Mouse (Mus musculus): ENCODE results near the gene Tnrc18. TPM values are rescaled to one million over a fixed set of nuclear protein-coding genes. Genes with fewer than 3 reads are reported as not detected.

Gene Tnrc18
- polyA plus RNA-seq, 1 experiment from 2014 or later = 32.3 TPM

DNA sequence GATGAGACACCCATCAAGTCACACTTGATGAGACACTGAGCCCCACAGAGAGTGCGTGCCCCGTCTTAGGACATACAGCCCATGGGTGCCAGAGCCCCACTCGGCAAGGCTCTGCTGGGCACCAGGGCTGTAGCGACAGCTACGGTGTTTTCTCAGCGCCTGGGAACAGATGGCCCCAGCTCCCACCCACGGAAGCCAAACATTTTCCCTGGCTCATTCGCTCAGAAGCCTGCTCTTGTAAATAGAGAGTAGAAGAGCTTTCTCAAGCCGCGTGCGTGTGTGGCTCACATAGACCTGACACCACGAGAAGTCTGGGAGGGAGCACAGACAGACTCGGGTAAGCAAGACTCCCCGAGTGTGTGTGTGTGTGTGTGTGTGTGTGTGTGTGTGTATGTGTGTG, 125.2 kb downstream of the Tnrc18 start, which contains the start of gene Slc29a4:
TSS of gene Slc29a4 (plus strand) at position 265 of the 400 bp plus-strand sequence.
- 35% methylated on average over 14 of the region's 14 CpGs for WGBS
- no peak within 1 kb of the TSS for H3K4me2 ChIP-seq
- no peaks in the 10 kb centered on the region for H3K4me1 ChIP-seq
- H3K36me3 ChIP-seq = no peaks in the 10 kb centered on the region
- no peak within 1 kb of the TSS for H3K4me3 ChIP-seq
- H3K27me3 ChIP-seq = no peaks in the 10 kb centered on the region
- no peak for ATAC-seq (ENCODE audit: borderline replicate concordance, extremely low read depth, low FRiP score, low TSS enrichment)
- H3K9ac ChIP-seq = no peak within 1 kb of the TSS
- no peak within 1 kb of the TSS for H3K27ac ChIP-seq
- H3K9me3 ChIP-seq = no peaks in the 10 kb centered on the region

DNA sequence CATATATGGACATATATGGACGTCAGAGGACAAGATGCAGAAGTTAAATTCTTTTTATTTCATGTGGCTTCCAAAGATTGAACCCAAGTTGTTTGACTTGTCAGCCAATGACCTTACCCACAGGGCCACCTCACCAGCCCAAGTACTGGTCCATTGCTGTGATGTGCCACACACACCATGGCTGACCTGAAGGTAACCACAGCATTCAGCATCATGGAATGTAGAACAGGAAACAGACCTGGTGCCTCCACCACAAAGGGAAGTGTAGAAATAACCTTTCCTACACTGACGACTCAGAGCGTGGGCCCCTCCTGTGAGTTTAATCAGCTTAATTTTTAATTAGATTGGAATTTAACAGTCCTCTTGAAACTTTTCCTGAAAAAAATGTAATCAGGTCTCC, 127.1 kb downstream of the Tnrc18 start:
- Histone ChIP-seq H3K27me3 (no peaks in the 10 kb centered on the region), H3K4me3 (no peak overlapping the region), H3K4me2 (no peak overlapping the region), H3K9ac (no peak overlapping the region), H3K4me1 (no peaks in the 10 kb centered on the region), H3K36me3 (no peaks in the 10 kb centered on the region), H3K9me3 (no peaks in the 10 kb centered on the region), H3K27ac (no peak overlapping the region)
- WGBS = 69% methylated on average over 3 of the region's 3 CpGs
- ATAC-seq (ENCODE audit: borderline replicate concordance, extremely low read depth, low FRiP score, low TSS enrichment) = no peak

DNA sequence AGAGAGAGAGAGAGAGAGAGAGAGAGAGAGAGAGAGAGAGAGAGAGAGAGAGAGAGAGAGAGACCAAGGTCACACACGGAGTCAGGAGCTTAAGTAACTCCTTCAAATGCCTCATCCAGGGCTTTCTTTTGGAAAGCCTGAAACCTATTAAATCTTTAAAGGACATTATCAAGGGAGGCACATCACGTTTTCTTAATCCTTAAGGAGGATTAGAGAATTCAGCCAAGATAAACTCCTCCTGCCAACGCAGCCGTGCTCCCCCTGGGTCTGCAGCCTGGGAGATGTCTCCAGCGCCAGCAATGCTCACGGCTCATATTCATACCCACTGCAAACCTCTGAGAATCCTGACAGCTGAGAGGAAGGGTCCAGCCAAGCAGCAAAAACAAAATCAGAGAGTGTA, 128.6 kb downstream of the Tnrc18 start:
- no peak for ATAC-seq (ENCODE audit: borderline replicate concordance, extremely low read depth, low FRiP score, low TSS enrichment)
- Histone ChIP-seq H3K36me3 (no peaks in the 10 kb centered on the region), H3K4me2 (no peak overlapping the region), H3K4me1 (no peaks in the 10 kb centered on the region), H3K4me3 (no peak overlapping the region), H3K27ac (no peak overlapping the region), H3K9me3 (no peaks in the 10 kb centered on the region), H3K27me3 (no peaks in the 10 kb centered on the region), H3K9ac (no peak overlapping the region)
- WGBS = 31% methylated on average over 6 of the region's 6 CpGs

DNA sequence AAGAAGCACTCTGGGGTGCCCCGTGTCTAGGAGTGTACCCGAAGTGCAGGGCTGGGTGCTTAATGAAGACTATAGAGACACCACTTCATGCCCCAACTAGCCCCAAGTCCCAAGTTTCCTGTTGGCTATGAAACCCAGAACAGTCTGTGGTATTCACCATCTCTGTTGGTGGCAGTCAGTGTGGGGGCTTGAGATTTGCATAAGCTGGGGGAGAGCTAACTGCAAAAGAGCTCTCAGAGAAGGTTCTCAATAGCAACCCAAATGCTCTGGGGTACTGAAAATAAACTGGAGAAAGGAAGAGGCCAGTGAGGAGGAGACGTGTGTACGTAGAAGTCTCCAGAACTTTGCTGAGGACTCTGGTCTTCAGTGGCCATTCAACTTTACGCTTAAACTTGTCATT, 134.9 kb downstream of the Tnrc18 start:
- Histone ChIP-seq H3K4me2 (no peak overlapping the region), H3K4me3 (no peak overlapping the region), H3K27me3 (no peaks in the 10 kb centered on the region), H3K9ac (no peak overlapping the region), H3K4me1 (no peaks in the 10 kb centered on the region), H3K9me3 (no peaks in the 10 kb centered on the region), H3K36me3 (no peaks in the 10 kb centered on the region), H3K27ac (no peak overlapping the region)
- ATAC-seq (ENCODE audit: borderline replicate concordance, extremely low read depth, low FRiP score, low TSS enrichment) = no peak
- WGBS = 83% methylated on average over 5 of the region's 5 CpGs

DNA sequence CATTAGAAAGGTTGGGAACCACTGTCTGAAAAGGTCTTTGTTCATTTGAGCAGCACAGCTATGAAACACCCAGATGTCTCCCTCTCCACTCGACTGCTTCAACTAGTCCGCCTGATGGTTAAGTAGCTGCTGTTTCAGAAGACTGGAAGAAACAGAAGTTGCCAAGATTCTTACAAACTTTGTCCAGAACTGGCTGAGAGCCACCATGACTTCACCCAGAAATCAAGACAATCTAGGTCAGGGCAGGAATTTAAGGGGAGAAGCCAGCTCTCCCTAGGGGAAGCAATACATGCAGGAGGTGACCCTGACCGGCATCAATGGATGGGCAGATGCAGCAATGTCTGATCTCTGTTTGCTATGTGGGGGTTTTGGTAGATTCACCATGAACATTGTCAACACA, 135.6 kb downstream of the Tnrc18 start:
- H3K9ac ChIP-seq = no peak overlapping the region
- no peak for ATAC-seq (ENCODE audit: borderline replicate concordance, extremely low read depth, low FRiP score, low TSS enrichment)
- WGBS = 78% methylated on average over 3 of the region's 3 CpGs
- no peak overlapping the region for H3K27ac ChIP-seq
- no peaks in the 10 kb centered on the region for H3K4me1 ChIP-seq
- no peaks in the 10 kb centered on the region for H3K27me3 ChIP-seq
- no peak overlapping the region for H3K4me3 ChIP-seq
- H3K4me2 ChIP-seq = no peak overlapping the region
- H3K36me3 ChIP-seq = no peaks in the 10 kb centered on the region
- H3K9me3 ChIP-seq = no peaks in the 10 kb centered on the region

DNA sequence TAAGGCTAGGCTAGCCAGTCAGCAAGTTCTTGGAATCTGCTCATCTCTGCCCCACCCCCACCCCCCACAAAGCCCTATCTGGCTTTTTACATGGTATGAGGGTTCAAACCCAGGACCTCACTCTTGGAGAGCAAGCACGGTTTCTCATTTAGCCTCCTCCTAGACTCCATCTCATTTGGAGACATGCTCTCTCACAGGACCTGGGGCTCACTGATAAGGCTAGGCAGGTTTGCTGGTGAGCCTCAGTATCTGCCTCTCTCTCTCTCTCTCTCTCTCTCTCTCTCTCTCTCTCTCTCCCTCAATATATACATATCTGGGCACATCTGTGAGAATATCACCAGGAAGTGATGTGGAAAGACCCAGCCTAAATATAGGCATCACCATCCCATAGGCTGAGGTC, 138.4 kb downstream of the Tnrc18 start:
- no peaks in the 10 kb centered on the region for H3K36me3 ChIP-seq
- no peaks in the 10 kb centered on the region for H3K4me1 ChIP-seq
- no peak for ATAC-seq (ENCODE audit: borderline replicate concordance, extremely low read depth, low FRiP score, low TSS enrichment)
- no peak overlapping the region for H3K4me3 ChIP-seq
- no peaks in the 10 kb centered on the region for H3K27me3 ChIP-seq
- no peak overlapping the region for H3K9ac ChIP-seq
- H3K27ac ChIP-seq = no peak overlapping the region
- H3K4me2 ChIP-seq = no peak overlapping the region
- WGBS = 77% methylated on average over 1 of the region's 1 CpGs
- no peaks in the 10 kb centered on the region for H3K9me3 ChIP-seq

DNA sequence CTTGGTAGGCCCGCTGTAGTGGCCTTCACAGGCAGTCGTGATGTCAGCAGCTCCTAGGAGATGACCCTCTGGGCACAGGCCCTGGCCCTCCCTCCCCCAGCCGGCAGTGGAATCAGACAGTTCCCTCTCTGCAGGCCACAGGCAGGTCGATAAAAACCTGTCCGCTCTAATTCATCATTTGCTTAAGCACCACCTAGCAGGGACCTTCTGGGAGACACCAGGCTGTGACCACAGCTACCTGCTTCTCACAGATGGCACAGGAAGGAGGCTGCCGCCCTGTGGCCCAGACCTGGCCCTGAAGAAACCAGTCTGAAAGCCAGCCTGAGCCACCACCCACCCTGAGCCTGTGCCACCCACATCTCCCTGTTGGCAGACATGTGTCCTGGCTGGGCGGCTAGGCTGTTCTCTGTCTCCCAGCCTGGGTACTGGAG, 139.3 kb downstream of the Tnrc18 start:
- no peak overlapping the region for H3K27ac ChIP-seq
- WGBS = 62% methylated on average over 7 of the region's 7 CpGs
- ATAC-seq (ENCODE audit: borderline replicate concordance, extremely low read depth, low FRiP score, low TSS enrichment) = no peak

More for the DNA sequence above, 139.3 kb downstream of the Tnrc18 start:
- no peaks in the 10 kb centered on the region for H3K4me1 ChIP-seq
- no peaks in the 10 kb centered on the region for H3K27me3 ChIP-seq
- no peak overlapping the region for H3K4me2 ChIP-seq
- H3K9me3 ChIP-seq = no peaks in the 10 kb centered on the region
- no peak overlapping the region for H3K4me3 ChIP-seq
- no peaks in the 10 kb centered on the region for H3K36me3 ChIP-seq
- H3K9ac ChIP-seq = no peak overlapping the region

Other genes with a start within 250 kb of the Tnrc18 start
- 0.35 and 0.59 TPM in 2 replicates for gene Mmd2, start 208.9 kb downstream of the Tnrc18 start, polyA plus RNA-seq (2015; fragmentation: Nextera tagmentation; extraction: Ambion mirVana)
- 40.8 and 44.5 TPM in 2 replicates for gene Wipi2, start 190.0 kb downstream of the Tnrc18 start, polyA plus RNA-seq (2015; fragmentation: Nextera tagmentation; extraction: Ambion mirVana)
- gene Slc29a4, start 125.2 kb downstream of the Tnrc18 start, polyA plus RNA-seq (2015; fragmentation: Nextera tagmentation; extraction: Ambion mirVana) = 6.0 and 6.1 TPM in 2 replicates
- 11.1 and 13.5 TPM in 2 replicates for gene Fbxl18, start 77.8 kb upstream of the Tnrc18 start, polyA plus RNA-seq (2015; fragmentation: Nextera tagmentation; extraction: Ambion mirVana)
- gene Actb, start 89.1 kb upstream of the Tnrc18 start, polyA plus RNA-seq (2015; fragmentation: Nextera tagmentation; extraction: Ambion mirVana) = 15,606 and 16,851 TPM in 2 replicates
- gene Fscn1, start 142.7 kb upstream of the Tnrc18 start, polyA plus RNA-seq (2015; fragmentation: Nextera tagmentation; extraction: Ambion mirVana) = 240 and 246 TPM in 2 replicates

Data from lung, embryonic 15.5 days (tissue).